ENCODE assay signal across 9 mouse cellular contexts in genomic region chr7:24662575-24662974, GRCm38 (mm10). TPM values are rescaled to one million over a fixed set of nuclear protein-coding genes. Genes with fewer than 3 reads are reported as not detected.
DNase-seq lines count a peak whose midpoint lies in the region; ATAC-seq and TF ChIP-seq lines count a peak whose summit lies in the region.
"Had no signal": no experiment of that assay in that cellular context is flagged by ENCODE, and none has a peak within 500 bp of the region (broad histone marks: within the 10 kb centered on the region; RNA-seq: fewer than 3 reads in every experiment).

No protein-coding gene starts in this region.

- peak; percentile 73 for DNase-seq in liver
- DNase-seq in cerebellum, adult 2 months = peak; percentile 33 to 55
- peak; percentile 86 for DNase-seq in forelimb bud, embryonic 11.5 days (ENCODE audit: low read depth, low spot score)
- peak; percentile 23 to 62 for DNase-seq in left cerebral cortex, postnatal 10 days (ENCODE audit: extremely low spot score in 1 of 2, low spot score in 2 of 2)
- DNase-seq in mesoderm, embryonic 11.5 days (ENCODE audit: low read depth, low spot score) = peak; percentile 87
- DNase-seq in right cerebral cortex, postnatal 4 days = peak; percentile 77

- WGBS in liver, embryonic 12.5 days (ENCODE audit: insufficient replicate concordance) = 6% methylated on average over 8 of the region's 8 CpGs
- 6% methylated on average over 8 of the region's 8 CpGs for WGBS in cerebellum, adult 2 months

- no peak overlapping the region for H3K27ac ChIP-seq in liver, embryonic 12.5 days
- H3K27ac ChIP-seq in cerebellum, adult 2 months (ENCODE audit: insufficient read depth, low read length) = no peak overlapping the region

- H3K9me3 ChIP-seq in liver, embryonic 12.5 days (replicated peaks) = no peaks in the 10 kb centered on the region

- peak; percentile 91 for TF ChIP-seq CTCF in cerebellum, adult 2 months (IDR thresholded peaks at IDR 0.05; ENCODE audit: borderline replicate concordance, insufficient read depth, low read depth, low read length)

- no peak for TF ChIP-seq POLR2A in cerebellum, adult 2 months (IDR thresholded peaks at IDR 0.05; ENCODE audit: borderline replicate concordance, insufficient read depth, low read length)

- no peak overlapping the region for H3K4me2 ChIP-seq in liver, embryonic 12.5 days

- intact Hi-C loops in left cerebral cortex, postnatal 10 days (cut with DNase I) = loop anchor here (2.0 to 10.0 kb wide), 2 partner anchors 64 to 208 kb away; partner anchors contain the start of gene Irgc1

- H3K9ac ChIP-seq in liver, embryonic 12.5 days = no peak overlapping the region

- no peak for ATAC-seq in liver, embryonic 12.5 days
- peak; percentile 82 for ATAC-seq in inflammation-experienced regulatory T-cells, adult 6 months

- 0 out of 2 replicates have a peak, but pooled peaks cover 5% of the 10 kb centered on the region for H3K27me3 ChIP-seq in liver, embryonic 12.5 days (replicated peaks)
- H3K27me3 ChIP-seq in cerebellum, adult 2 months (ENCODE audit: control insufficient read depth, insufficient read depth, low read length) = no peaks in the 10 kb centered on the region

- no peaks in the 10 kb centered on the region for H3K4me1 ChIP-seq in liver, embryonic 12.5 days
- no peaks in the 10 kb centered on the region for H3K4me1 ChIP-seq in cerebellum, adult 2 months (ENCODE audit: control insufficient read depth, insufficient read depth, low read length)

- H3K36me3 ChIP-seq in liver, embryonic 12.5 days = no peaks in the 10 kb centered on the region

- no peak overlapping the region for H3K4me3 ChIP-seq in liver, embryonic 12.5 days
- no peak overlapping the region for H3K4me3 ChIP-seq in cerebellum, adult 2 months (replicated peaks; ENCODE audit: insufficient read depth, low read depth, low read length)

RNA-seq across cellular contexts. Expression of gene Tex101, which starts 13.9 kb away (rescaled TPM):
- not detected in 2 replicates for polyA plus RNA-seq in liver, embryonic 12.5 days (2016; fragmentation: Nextera tagmentation; extraction: Ambion mirVana)
- polyA plus RNA-seq in cerebellum, adult 2 months (2012; rRNA removed) = not detected in 2 replicates
- polyA plus RNA-seq in inflammation-experienced regulatory T-cells, adult 6 months (2017; shearing (Covaris generic)) = not detected
- total RNA-seq in left cerebral cortex, postnatal 10 days (2021) = not detected
- total RNA-seq: adrenal gland, postnatal 4 days had no signal

RNA-seq across cellular contexts. Expression of gene Lypd3, which starts 26.2 kb away (rescaled TPM):
- not detected in 2 replicates for polyA plus RNA-seq in liver, embryonic 12.5 days (2016; fragmentation: Nextera tagmentation; extraction: Ambion mirVana)
- polyA plus RNA-seq in cerebellum, adult 2 months (2012; rRNA removed) = 0.08 TPM in 1 of 2 replicates, not detected in the other
- polyA plus RNA-seq in inflammation-experienced regulatory T-cells, adult 6 months (2017; shearing (Covaris generic)) = not detected
- total RNA-seq in left cerebral cortex, postnatal 10 days (2021) = under 1 TPM; 0.47 to 0.57 TPM

RNA-seq across cellular contexts. Expression of gene BC049730, which starts 46.5 kb away (rescaled TPM):
- not detected in 2 replicates for polyA plus RNA-seq in liver, embryonic 12.5 days (2016; fragmentation: Nextera tagmentation; extraction: Ambion mirVana)
- not detected in 2 replicates for polyA plus RNA-seq in cerebellum, adult 2 months (2012; rRNA removed)
- polyA plus RNA-seq in inflammation-experienced regulatory T-cells, adult 6 months (2017; shearing (Covaris generic)) = not detected
- not detected for total RNA-seq in left cerebral cortex, postnatal 10 days (2021)
- total RNA-seq: adrenal gland, postnatal 4 days had no signal

RNA-seq across cellular contexts. Expression of gene Phldb3, which starts 52.0 kb away (rescaled TPM):
- polyA plus RNA-seq in liver, embryonic 12.5 days (2016; fragmentation: Nextera tagmentation; extraction: Ambion mirVana) = 0.08 and 0.22 TPM in 2 replicates
- polyA plus RNA-seq in cerebellum, adult 2 months (2012; rRNA removed) = 0.18 TPM in 1 of 2 replicates, not detected in the other
- polyA plus RNA-seq in inflammation-experienced regulatory T-cells, adult 6 months (2017; shearing (Covaris generic)) = 1 to 10 TPM in 1 of 3 experiments, under 1 TPM in 2; 0.22 to 1.2 (median 0.31) TPM
- under 1 TPM; 0.41 to 0.54 TPM for total RNA-seq in left cerebral cortex, postnatal 10 days (2021)
